Mouse (Mus musculus): ENCODE measurements around the gene Olfr911-ps1. TPM values are rescaled to one million over a fixed set of nuclear protein-coding genes. Genes with fewer than 3 reads are reported as not detected.

Olfr911-ps1 gene
- polyA plus RNA-seq (2021; fragmentation: Nextera tagmentation) = not detected in 2 replicates
- long read RNA-seq, experiment 1 = 0 reads
- long read RNA-seq, experiment 2 = 0 reads

GRCm38 (mm10) chr9:38521280-38521679, at the start of gene Olfr911-ps1:
Gene Olfr911-ps1 (plus strand): TSS chr9:38521580.

GRCm38 (mm10) chr9:38486785-38487184, 34.6 kb upstream of the Olfr911-ps1 start, which contains the start of gene Olfr906:
Gene Olfr906 (plus strand): TSS chr9:38487085.

GRCm38 (mm10) chr9:38495501-38495900, 25.9 kb upstream of the Olfr911-ps1 start, which contains the start of gene Olfr907:
Gene Olfr907 (plus strand): TSS chr9:38495801.

GRCm38 (mm10) chr9:38537549-38537948, 16.2 kb downstream of the Olfr911-ps1 start, which contains the start of gene Olfr910:
Gene Olfr910 (plus strand): TSS chr9:38537849.

Other genes starting within 250 kb of the Olfr911-ps1 start
- not detected in 2 replicates for gene Olfr896-ps1, start 230.5 kb upstream of the Olfr911-ps1 start, polyA plus RNA-seq (2021; fragmentation: Nextera tagmentation)
- gene Olfr25, start 192.5 kb upstream of the Olfr911-ps1 start, polyA plus RNA-seq (2021; fragmentation: Nextera tagmentation) = not detected in 2 replicates
- not detected in 2 replicates for gene Olfr898, start 173.2 kb upstream of the Olfr911-ps1 start, polyA plus RNA-seq (2021; fragmentation: Nextera tagmentation)
- gene Olfr250, start 154.7 kb upstream of the Olfr911-ps1 start, polyA plus RNA-seq (2021; fragmentation: Nextera tagmentation) = not detected in 2 replicates
- not detected in 2 replicates for gene Olfr251, start 144.5 kb upstream of the Olfr911-ps1 start, polyA plus RNA-seq (2021; fragmentation: Nextera tagmentation)
- not detected in 2 replicates for gene Olfr147, start 119.9 kb upstream of the Olfr911-ps1 start, polyA plus RNA-seq (2021; fragmentation: Nextera tagmentation)
- not detected in 2 replicates for gene Olfr901, start 92.1 kb upstream of the Olfr911-ps1 start, polyA plus RNA-seq (2021; fragmentation: Nextera tagmentation)
- gene Olfr902, start 73.9 kb upstream of the Olfr911-ps1 start, polyA plus RNA-seq (2021; fragmentation: Nextera tagmentation) = not detected in 2 replicates
- not detected in 2 replicates for gene Olfr904, start 58.4 kb upstream of the Olfr911-ps1 start, polyA plus RNA-seq (2021; fragmentation: Nextera tagmentation)
- not detected in 2 replicates for gene Olfr905, start 50.5 kb upstream of the Olfr911-ps1 start, polyA plus RNA-seq (2021; fragmentation: Nextera tagmentation)
- gene Olfr906, start 34.5 kb upstream of the Olfr911-ps1 start, polyA plus RNA-seq (2021; fragmentation: Nextera tagmentation) = not detected in 2 replicates
- not detected in 2 replicates for gene Olfr907, start 25.8 kb upstream of the Olfr911-ps1 start, polyA plus RNA-seq (2021; fragmentation: Nextera tagmentation)
- gene Olfr910, start 16.3 kb downstream of the Olfr911-ps1 start, polyA plus RNA-seq (2021; fragmentation: Nextera tagmentation) = not detected in 2 replicates
- gene Olfr912, start 58.6 kb downstream of the Olfr911-ps1 start, polyA plus RNA-seq (2021; fragmentation: Nextera tagmentation) = not detected in 2 replicates
- not detected in 2 replicates for gene Olfr913, start 71.2 kb downstream of the Olfr911-ps1 start, polyA plus RNA-seq (2021; fragmentation: Nextera tagmentation)
- not detected in 2 replicates for gene Olfr914, start 83.5 kb downstream of the Olfr911-ps1 start, polyA plus RNA-seq (2021; fragmentation: Nextera tagmentation)
- not detected in 2 replicates for gene Olfr916, start 138.3 kb downstream of the Olfr911-ps1 start, polyA plus RNA-seq (2021; fragmentation: Nextera tagmentation)
- not detected in 2 replicates for gene Olfr917, start 144.3 kb downstream of the Olfr911-ps1 start, polyA plus RNA-seq (2021; fragmentation: Nextera tagmentation)
- gene Olfr918, start 153.0 kb downstream of the Olfr911-ps1 start, polyA plus RNA-seq (2021; fragmentation: Nextera tagmentation) = not detected in 2 replicates
- not detected in 2 replicates for gene Olfr919, start 182.1 kb downstream of the Olfr911-ps1 start, polyA plus RNA-seq (2021; fragmentation: Nextera tagmentation)
- gene Vwa5a, start 196.7 kb downstream of the Olfr911-ps1 start, polyA plus RNA-seq (2021; fragmentation: Nextera tagmentation) = 4.6 and 5.1 TPM in 2 replicates
- gene Olfr920, start 230.7 kb downstream of the Olfr911-ps1 start, polyA plus RNA-seq (2021; fragmentation: Nextera tagmentation) = not detected in 2 replicates

Data from left cerebral cortex, adult 6 months (tissue).